In the genomic region with DNA sequence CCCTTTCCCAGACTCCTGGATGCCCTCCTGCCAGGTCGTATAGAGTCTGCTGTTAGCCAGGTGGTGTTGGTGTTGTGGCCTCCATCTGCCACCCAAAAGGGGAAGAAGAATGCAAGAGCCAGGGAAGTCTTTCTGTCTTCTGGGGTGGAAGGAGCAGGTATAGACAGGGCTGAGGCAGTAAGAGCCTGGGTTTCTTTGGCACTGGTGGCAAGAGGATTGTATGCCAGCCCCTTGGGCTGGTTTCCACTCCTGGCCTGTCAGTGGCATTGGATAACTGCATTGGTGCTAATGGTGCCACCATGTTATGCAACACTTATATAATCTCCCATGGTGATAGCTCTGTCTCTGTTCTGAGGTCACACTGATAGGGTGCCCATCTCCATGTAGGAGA, we compare ENCODE assay signal across 8 mouse cellular contexts. TPM values are rescaled to one million over a fixed set of nuclear protein-coding genes. Genes with fewer than 3 reads are reported as not detected.
DNase-seq lines count a peak whose midpoint lies in the region; ATAC-seq and TF ChIP-seq lines count a peak whose summit lies in the region.

No protein-coding gene starts in this region.

- peaks cover 20% of the 10 kb centered on the region for H3K4me1 ChIP-seq in hindbrain, embryonic 10.5 days (replicated peaks)
- peaks cover 8% of the 10 kb centered on the region for H3K4me1 ChIP-seq in limb, embryonic 15.5 days
- peaks cover 14% of the 10 kb centered on the region; the same call in 1 of the 2 replicates for H3K4me1 ChIP-seq in small intestine, adult 2 months (ENCODE audit: control insufficient read depth, insufficient read depth, insufficient read length, low read length)

- peaks cover 10% of the 10 kb centered on the region for H3K79me3 ChIP-seq in C2C12 (ENCODE audit: low read depth)

- peak overlapping the region; percentile 92 for H3K4me2 ChIP-seq in limb, embryonic 15.5 days

- H3K9me3 ChIP-seq in hindbrain, embryonic 10.5 days = no peaks in the 10 kb centered on the region
- no peaks in the 10 kb centered on the region for H3K9me3 ChIP-seq in limb, embryonic 15.5 days

- H3ac ChIP-seq in C2C12 (ENCODE audit: control insufficient read depth, insufficient read length, low read depth) = no peak overlapping the region

- peaks cover 51% of the 10 kb centered on the region for H3K79me2 ChIP-seq in C2C12 (ENCODE audit: control insufficient read depth, insufficient read depth)

- TF ChIP-seq CTCF in C2C12 (IDR thresholded peaks at IDR 0.05; ENCODE audit: control insufficient read depth, insufficient read depth, insufficient read length) = no peak
- no peak for TF ChIP-seq CTCF in small intestine, adult 2 months (IDR thresholded peaks at IDR 0.05; ENCODE audit: extremely low read depth, insufficient read length, insufficient replicate concordance, low read depth, low read length)

- WGBS in hindbrain, embryonic 10.5 days = 21% methylated on average over 1 of the region's 1 CpGs
- 11% methylated on average over 1 of the region's 1 CpGs for WGBS in limb, embryonic 15.5 days
- 19% methylated on average over 1 of the region's 1 CpGs for WGBS in small intestine, adult 2 months

- DNase-seq in frontal cortex, postnatal 25 days (ENCODE audit: low spot score in 2 of 2) = no peak
- DNase-seq in cerebellum, postnatal 25 days = peak; percentile 66 to 74
- DNase-seq in hindbrain, embryonic 10.5 days (ENCODE audit: low spot score) = no peak
- DNase-seq in spleen, adult 18-20 months = no peak

- TF ChIP-seq POLR2A in small intestine, adult 2 months (IDR thresholded peaks at IDR 0.05; ENCODE audit: low read depth, low read length) = no peak

- H3K27ac ChIP-seq in hindbrain, embryonic 10.5 days = no peak overlapping the region
- H3K27ac ChIP-seq in limb, embryonic 15.5 days = no peak overlapping the region
- H3K27ac ChIP-seq in small intestine, adult 2 months (ENCODE audit: insufficient read depth, low read depth, low read length) = peak overlapping the region; percentile 80

- no peaks in the 10 kb centered on the region for H3K27me3 ChIP-seq in C2C12 (ENCODE audit: control insufficient read depth, insufficient read depth, insufficient read length)
- peaks cover 12% of the 10 kb centered on the region for H3K27me3 ChIP-seq in hindbrain, embryonic 10.5 days (ENCODE audit: insufficient read depth, poor library complexity, severe bottlenecking)
- H3K27me3 ChIP-seq in limb, embryonic 15.5 days = no peaks in the 10 kb centered on the region
- H3K27me3 ChIP-seq in small intestine, adult 2 months (ENCODE audit: control insufficient read depth, insufficient read depth, low read length) = no peaks in the 10 kb centered on the region

- H3K36me3 ChIP-seq in C2C12 (ENCODE audit: control insufficient read depth, insufficient read depth) = no peaks in the 10 kb centered on the region
- no peaks in the 10 kb centered on the region for H3K36me3 ChIP-seq in hindbrain, embryonic 10.5 days
- no peaks in the 10 kb centered on the region for H3K36me3 ChIP-seq in limb, embryonic 15.5 days
- H3K36me3 ChIP-seq in small intestine, adult 2 months (ENCODE audit: control insufficient read depth, insufficient read depth, low read length) = no peaks in the 10 kb centered on the region; the same call in 1 of the 2 replicates

- H3K9ac ChIP-seq in limb, embryonic 15.5 days = no peak overlapping the region

- peak; percentile 7 for ATAC-seq in frontal cortex, adult (ENCODE audit: low TSS enrichment)
- no peak for ATAC-seq in limb, embryonic 15.5 days (ENCODE audit: insufficient number of reproducible peaks, low FRiP score, low TSS enrichment, low read depth)

- peak overlapping the region; percentile 46 for H3K4me3 ChIP-seq in C2C12 (ENCODE audit: insufficient read depth, poor library complexity, severe bottlenecking)
- H3K4me3 ChIP-seq in hindbrain, embryonic 10.5 days = peak overlapping the region; percentile 75
- H3K4me3 ChIP-seq in limb, embryonic 15.5 days = peak overlapping the region; percentile 71; the same call in 1 of the 2 replicates
- peak overlapping the region; percentile 80 for H3K4me3 ChIP-seq in small intestine, adult 2 months (ENCODE audit: low read depth, low read length)

TF ChIP-seq in C2C12, 6 proteins besides CTCF, POLR2A, EP300 and RAD21:
- TF ChIP-seq MAX (IDR thresholded peaks at IDR 0.05) (no peak), MYOD1 (IDR thresholded peaks at IDR 0.05; ENCODE audit: control insufficient read depth, insufficient read length, low read depth) (no peak), MYOG (IDR thresholded peaks at IDR 0.05; ENCODE audit: control insufficient read depth, extremely low read depth, insufficient read length) (no peak), CEBPB (IDR thresholded peaks at IDR 0.05; ENCODE audit: low read depth) (no peak), USF1 (IDR thresholded peaks at IDR 0.05; ENCODE audit: low read depth) (no peak), FOSL1 (IDR thresholded peaks at IDR 0.05; ENCODE audit: insufficient read depth, low read length, poor library complexity, severe bottlenecking) (no peak)

RNA-seq across cellular contexts. Expression of gene Cd34, which starts 38.7 kb away (rescaled TPM):
- 6.7 TPM for polyA plus RNA-seq in C2C12 (2012; fragmentation: generic; extraction: Trizol)
- polyA plus RNA-seq in hindbrain, embryonic 10.5 days (2016; fragmentation: Nextera tagmentation; extraction: Ambion mirVana) = 53.7 and 58.8 TPM in 2 replicates
- 125 and 143 TPM in 2 replicates for polyA plus RNA-seq in limb, embryonic 15.5 days (2015; fragmentation: Nextera tagmentation; extraction: Ambion mirVana)
- 4.5 and 5.8 TPM in 2 replicates for polyA plus RNA-seq in small intestine, adult 2 months (2012; rRNA removed)

Comparison
In these comparisons a context has a peak if more than half of its experiments do, and no peak if none do; other contexts are left out.
1. DNase-seq: peak in cerebellum, postnatal 25 days (2 of 2); none in frontal cortex, postnatal 25 days (0 of 2), hindbrain, embryonic 10.5 days (single experiment) and spleen, adult 18-20 months (0 of 2).
2. Peak in every context shown above with its lines, with median percentiles within 50 percentile points of each other: H3K4me3 ChIP-seq.